30 mouse cellular contexts compared by ENCODE assay signal in the genomic region with DNA sequence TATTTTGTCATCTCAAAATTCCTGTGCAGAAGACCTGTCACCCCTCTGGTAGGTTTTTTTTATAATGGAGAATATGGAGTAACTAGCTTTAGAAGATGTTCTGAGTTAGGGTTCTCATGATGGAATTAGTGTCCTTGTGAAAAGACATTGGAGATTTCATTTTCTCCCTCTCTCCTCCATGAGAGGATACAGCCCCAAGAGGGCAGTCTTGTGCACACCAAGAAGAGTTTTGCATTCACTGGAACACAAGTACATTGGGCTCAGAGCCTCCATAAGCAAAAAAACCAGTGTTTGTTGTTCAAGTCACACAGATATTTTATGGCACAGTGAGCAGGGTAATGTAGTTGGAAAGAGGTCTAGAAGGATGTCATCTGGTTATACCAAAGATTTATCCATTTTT. TPM values are rescaled to one million over a fixed set of nuclear protein-coding genes. Genes with fewer than 3 reads are reported as not detected.
A peak's percentile ranks its signal among the peaks of the same experiment; 100 is the strongest.
DNase-seq lines count a peak whose midpoint lies in the region; ATAC-seq and TF ChIP-seq lines count a peak whose summit lies in the region.
"Had no signal": no experiment of that assay in that cellular context is flagged by ENCODE, and none has a peak within 500 bp of the region (broad histone marks: within the 10 kb centered on the region; RNA-seq: fewer than 3 reads in every experiment).

No protein-coding gene starts in this region.

- TF ChIP-seq CTCF in forebrain, postnatal 0 days (IDR thresholded peaks at IDR 0.05; ENCODE audit: low read depth): 0 out of 2 replicates have a peak, but pooled peaks have one; percentile 14
- peak; percentile 48 for TF ChIP-seq CTCF in heart, postnatal 0 days (IDR thresholded peaks at IDR 0.05; ENCODE audit: low read depth)
- TF ChIP-seq CTCF in left cerebral cortex, adult 2 months (IDR thresholded peaks at IDR 0.05): peak; percentile 29
- peak; percentile 8; the same call in 1 of the 2 replicates for TF ChIP-seq CTCF in brain, embryonic 14.5 days (IDR thresholded peaks at IDR 0.05; ENCODE audit: borderline replicate concordance, extremely low read depth, insufficient read depth, insufficient read length)

- ATAC-seq in forebrain, postnatal 0 days: no peak
- no peak for ATAC-seq in forebrain, embryonic 13.5 days
- no peak for ATAC-seq in heart, postnatal 0 days (ENCODE audit: insufficient read depth, low read depth)
- no peak for ATAC-seq in heart, embryonic 11.5 days (replicated peaks; ENCODE audit: insufficient number of reproducible peaks, low FRiP score, low TSS enrichment)
- ATAC-seq: CD4-positive, CD25-positive, alpha-beta regulatory T cell, adult 4 months; forebrain, embryonic 15.5 days; hindbrain, embryonic 16.5 days; inflammation-experienced regulatory T-cells, adult 6 months had no signal

- DNase-seq in forebrain, postnatal 0 days: no peak
- DNase-seq in heart, postnatal 0 days (ENCODE audit: low spot score): peak; percentile 16
- DNase-seq in left cerebral cortex, adult 2 months (ENCODE audit: extremely low spot score in 1 of 2, low spot score in 2 of 2): no peak
- no peak for DNase-seq in left cerebral cortex, adult 11 months (ENCODE audit: low spot score)
- DNase-seq in brain, embryonic 14.5 days (ENCODE audit: low read depth): no peak
- no peak for DNase-seq in left cerebral cortex, postnatal 36 days (ENCODE audit: low spot score in 2 of 2)
- DNase-seq: adrenal gland, postnatal 10 days; B cell, adult 2 months; cerebellum, adult 18-20 months; cerebellum, adult 9-11 months; embryo, embryonic 11 days; gastrocnemius, postnatal 10 days; heart, adult 18-20 months; heart, postnatal 4 days had no signal

- H3K27ac ChIP-seq in forebrain, postnatal 0 days (ENCODE audit: low read depth, low read length): no peak overlapping the region
- no peak overlapping the region for H3K27ac ChIP-seq in forebrain, embryonic 13.5 days
- no peak overlapping the region for H3K27ac ChIP-seq in heart, postnatal 0 days (ENCODE audit: low read depth)
- no peak overlapping the region for H3K27ac ChIP-seq in heart, embryonic 11.5 days (ENCODE audit: low read depth, low read length)
- H3K27ac ChIP-seq in left cerebral cortex, adult 2 months: no peak overlapping the region
- H3K27ac ChIP-seq: embryonic facial prominence, embryonic 15.5 days; forebrain, embryonic 10.5 days; forebrain, embryonic 15.5 days; hindbrain, embryonic 12.5 days had no signal

- no peaks in the 10 kb centered on the region for H3K36me3 ChIP-seq in forebrain, postnatal 0 days (ENCODE audit: insufficient read depth)
- H3K36me3 ChIP-seq in forebrain, embryonic 13.5 days (ENCODE audit: poor library complexity, severe bottlenecking): no peaks in the 10 kb centered on the region
- H3K36me3 ChIP-seq in heart, postnatal 0 days (replicated peaks; ENCODE audit: control insufficient read depth, insufficient read depth, low read length): no peaks in the 10 kb centered on the region
- no peaks in the 10 kb centered on the region for H3K36me3 ChIP-seq in heart, embryonic 11.5 days (ENCODE audit: control insufficient read depth, insufficient read depth, low read length)
- H3K36me3 ChIP-seq: embryonic facial prominence, embryonic 15.5 days; forebrain, embryonic 10.5 days; forebrain, embryonic 15.5 days; heart, embryonic 12.5 days; hindbrain, embryonic 12.5 days had no signal

- TF ChIP-seq POLR2A in brain, embryonic 14.5 days (IDR thresholded peaks at IDR 0.05; ENCODE audit: borderline replicate concordance, extremely low read depth, insufficient read depth, insufficient read length, poor library complexity, severe bottlenecking): no peak

- H3K4me2 ChIP-seq in forebrain, postnatal 0 days (ENCODE audit: low read depth): no peak overlapping the region
- H3K4me2 ChIP-seq in forebrain, embryonic 13.5 days: no peak overlapping the region
- H3K4me2 ChIP-seq in heart, postnatal 0 days (ENCODE audit: low read depth, low read length): no peak overlapping the region
- no peak overlapping the region for H3K4me2 ChIP-seq in heart, embryonic 11.5 days
- H3K4me2 ChIP-seq: embryonic facial prominence, embryonic 15.5 days; forebrain, embryonic 15.5 days; heart, embryonic 12.5 days; hindbrain, embryonic 12.5 days had no signal

- H3K4me3 ChIP-seq in forebrain, postnatal 0 days (ENCODE audit: low read depth, low read length): no peak overlapping the region
- no peak overlapping the region for H3K4me3 ChIP-seq in forebrain, embryonic 13.5 days
- H3K4me3 ChIP-seq in heart, postnatal 0 days (ENCODE audit: low read depth, low read length): no peak overlapping the region
- no peak overlapping the region for H3K4me3 ChIP-seq in heart, embryonic 11.5 days (ENCODE audit: low read depth, low read length)
- no peak overlapping the region for H3K4me3 ChIP-seq in left cerebral cortex, adult 2 months
- H3K4me3 ChIP-seq: embryonic facial prominence, embryonic 15.5 days; erythroblast, embryonic 14.5 days; forebrain, embryonic 10.5 days; forebrain, embryonic 15.5 days; heart, embryonic 12.5 days; hindbrain, embryonic 12.5 days had no signal

- no peaks in the 10 kb centered on the region for H3K9me3 ChIP-seq in forebrain, postnatal 0 days (ENCODE audit: low read length)
- H3K9me3 ChIP-seq in forebrain, embryonic 13.5 days (replicated peaks): no peaks in the 10 kb centered on the region
- no peaks in the 10 kb centered on the region for H3K9me3 ChIP-seq in heart, postnatal 0 days (replicated peaks; ENCODE audit: control insufficient read depth, low read length)
- no peaks in the 10 kb centered on the region for H3K9me3 ChIP-seq in heart, embryonic 11.5 days (replicated peaks; ENCODE audit: control insufficient read depth, low read length)
- H3K9me3 ChIP-seq: embryonic facial prominence, embryonic 15.5 days; forebrain, embryonic 10.5 days; forebrain, embryonic 15.5 days; heart, embryonic 12.5 days; hindbrain, embryonic 12.5 days had no signal

- H3K4me1 ChIP-seq in forebrain, postnatal 0 days (ENCODE audit: insufficient read depth): no peaks in the 10 kb centered on the region
- no peaks in the 10 kb centered on the region for H3K4me1 ChIP-seq in forebrain, embryonic 13.5 days
- H3K4me1 ChIP-seq in heart, postnatal 0 days (ENCODE audit: control insufficient read depth, insufficient read depth): no peaks in the 10 kb centered on the region
- H3K4me1 ChIP-seq in heart, embryonic 11.5 days (ENCODE audit: control insufficient read depth, insufficient read depth, low read length): no peaks in the 10 kb centered on the region
- H3K4me1 ChIP-seq: embryonic facial prominence, embryonic 15.5 days; forebrain, embryonic 10.5 days; forebrain, embryonic 15.5 days; heart, embryonic 12.5 days; hindbrain, embryonic 12.5 days had no signal

- intact Hi-C loops in left cerebral cortex, adult 2 months (cut with DNase I): no loop called here
- intact Hi-C loops in left cerebral cortex, postnatal 36 days (cut with DNase I): no loop called here

- no peak overlapping the region for H3K9ac ChIP-seq in forebrain, postnatal 0 days
- H3K9ac ChIP-seq in forebrain, embryonic 13.5 days: no peak overlapping the region
- no peak overlapping the region for H3K9ac ChIP-seq in heart, postnatal 0 days (replicated peaks; ENCODE audit: low read depth, low read length)
- no peak overlapping the region for H3K9ac ChIP-seq in heart, embryonic 11.5 days (ENCODE audit: low read depth, low read length)
- H3K9ac ChIP-seq: embryonic facial prominence, embryonic 15.5 days; forebrain, embryonic 15.5 days; heart, embryonic 12.5 days; hindbrain, embryonic 12.5 days had no signal

- no peaks in the 10 kb centered on the region for H3K27me3 ChIP-seq in forebrain, postnatal 0 days (ENCODE audit: insufficient read depth, low read length)
- H3K27me3 ChIP-seq in forebrain, embryonic 13.5 days: no peaks in the 10 kb centered on the region
- no peaks in the 10 kb centered on the region for H3K27me3 ChIP-seq in heart, postnatal 0 days (ENCODE audit: control insufficient read depth, insufficient read depth, low read length)
- no peaks in the 10 kb centered on the region for H3K27me3 ChIP-seq in heart, embryonic 11.5 days (ENCODE audit: control insufficient read depth, insufficient read depth, low read length)
- H3K27me3 ChIP-seq: embryonic facial prominence, embryonic 15.5 days; forebrain, embryonic 15.5 days; heart, embryonic 12.5 days; hindbrain, embryonic 12.5 days had no signal

- TF ChIP-seq EP300 in heart, postnatal 0 days (IDR thresholded peaks at IDR 0.05; ENCODE audit: low read depth): no peak

RNA-seq across cellular contexts. Expression of gene Glp2r, which starts 29.4 kb away (rescaled TPM):
- total RNA-seq in forebrain, postnatal 0 days (2014; rRNA removed): 0.05 and 0.08 TPM in 2 replicates
- 0.04 and 0.07 TPM in 2 replicates for polyA plus RNA-seq in forebrain, postnatal 0 days (2015; fragmentation: Nextera tagmentation; extraction: Ambion mirVana)
- polyA plus RNA-seq in forebrain, embryonic 13.5 days (2015; fragmentation: Nextera tagmentation; extraction: Ambion mirVana): 0.05 TPM in 1 of 2 replicates, not detected in the other
- total RNA-seq in heart, postnatal 0 days (2014; rRNA removed; ENCODE audit: low replicate concordance): not detected in 2 replicates
- polyA plus RNA-seq in heart, postnatal 0 days (2015; fragmentation: Nextera tagmentation; extraction: Ambion mirVana): not detected in 2 replicates
- polyA plus RNA-seq in heart, embryonic 11.5 days (2014; fragmentation: Nextera tagmentation; extraction: Ambion mirVana): 0.03 TPM in 1 of 2 replicates, not detected in the other
- 1 to 10 TPM; 1.2 to 2.0 TPM for total RNA-seq in left cerebral cortex, adult 2 months (2021)
- polyA plus RNA-seq in brain, embryonic 14.5 days (2012; rRNA removed): 0.04 and 0.05 TPM in 2 replicates
- total RNA-seq in left cerebral cortex, postnatal 36 days (2021): 1 to 10 TPM in 1 of 2 experiments, under 1 TPM in 1; 0.97 to 1.5 TPM
- total RNA-seq: heart, adult 18-20 months; heart, postnatal 4 days; MEL had no signal
- polyA plus RNA-seq: CD4-positive, CD25-positive, alpha-beta regulatory T cell, adult 4 months; embryonic facial prominence, embryonic 11.5 days; erythroblast, embryonic 14.5 days; forebrain, embryonic 10.5 days; heart, embryonic 12.5 days; hindbrain, embryonic 12.5 days; inflammation-experienced regulatory T-cells, adult 6 months had no signal

RNA-seq across cellular contexts. Expression of gene Gsg1l2, which starts 32.8 kb away (rescaled TPM):
- total RNA-seq in forebrain, postnatal 0 days (2014; rRNA removed): not detected in 2 replicates
- not detected in 2 replicates for polyA plus RNA-seq in forebrain, postnatal 0 days (2015; fragmentation: Nextera tagmentation; extraction: Ambion mirVana)
- not detected in 2 replicates for polyA plus RNA-seq in forebrain, embryonic 13.5 days (2015; fragmentation: Nextera tagmentation; extraction: Ambion mirVana)
- total RNA-seq in heart, postnatal 0 days (2014; rRNA removed; ENCODE audit: low replicate concordance): not detected in 2 replicates
- polyA plus RNA-seq in heart, postnatal 0 days (2015; fragmentation: Nextera tagmentation; extraction: Ambion mirVana): not detected in 2 replicates
- not detected in 2 replicates for polyA plus RNA-seq in heart, embryonic 11.5 days (2014; fragmentation: Nextera tagmentation; extraction: Ambion mirVana)
- total RNA-seq in left cerebral cortex, adult 2 months (2021): not detected
- polyA plus RNA-seq in brain, embryonic 14.5 days (2012; rRNA removed): not detected in 2 replicates
- total RNA-seq in left cerebral cortex, postnatal 36 days (2021): not detected
- total RNA-seq: adrenal gland, postnatal 10 days; adrenal gland, postnatal 4 days; gastrocnemius, postnatal 10 days; gastrocnemius, postnatal 4 days; heart, adult 18-20 months; heart, postnatal 4 days; MEL had no signal
- polyA plus RNA-seq: CD4-positive, CD25-positive, alpha-beta regulatory T cell, adult 4 months; embryonic facial prominence, embryonic 11.5 days; embryonic facial prominence, embryonic 15.5 days; erythroblast, embryonic 14.5 days; forebrain, embryonic 10.5 days; forebrain, embryonic 15.5 days; heart, embryonic 12.5 days; heart, embryonic 16.5 days; hindbrain, embryonic 12.5 days; inflammation-experienced regulatory T-cells, adult 6 months had no signal

RNA-seq across cellular contexts. Expression of gene Rcvrn, which starts 46.4 kb away (rescaled TPM):
- total RNA-seq in forebrain, postnatal 0 days (2014; rRNA removed): 1.00 TPM in 1 of 2 replicates, not detected in the other
- polyA plus RNA-seq in forebrain, postnatal 0 days (2015; fragmentation: Nextera tagmentation; extraction: Ambion mirVana): 0.14 TPM in 1 of 2 replicates, not detected in the other
- not detected in 2 replicates for polyA plus RNA-seq in forebrain, embryonic 13.5 days (2015; fragmentation: Nextera tagmentation; extraction: Ambion mirVana)
- not detected in 2 replicates for total RNA-seq in heart, postnatal 0 days (2014; rRNA removed; ENCODE audit: low replicate concordance)
- not detected in 2 replicates for polyA plus RNA-seq in heart, postnatal 0 days (2015; fragmentation: Nextera tagmentation; extraction: Ambion mirVana)
- not detected in 2 replicates for polyA plus RNA-seq in heart, embryonic 11.5 days (2014; fragmentation: Nextera tagmentation; extraction: Ambion mirVana)
- total RNA-seq in left cerebral cortex, adult 2 months (2021): 1 to 10 TPM in 1 of 2 experiments, under 1 TPM in 1; 0.91 to 3.2 TPM
- polyA plus RNA-seq in brain, embryonic 14.5 days (2012; rRNA removed): 0.21 and 0.28 TPM in 2 replicates
- total RNA-seq in left cerebral cortex, postnatal 36 days (2021): 1 to 10 TPM; 1.1 to 2.5 TPM
- total RNA-seq: adrenal gland, postnatal 10 days; adrenal gland, postnatal 4 days; gastrocnemius, postnatal 10 days; heart, adult 18-20 months; MEL had no signal
- polyA plus RNA-seq: CD4-positive, CD25-positive, alpha-beta regulatory T cell, adult 4 months; embryonic facial prominence, embryonic 11.5 days; embryonic facial prominence, embryonic 15.5 days; erythroblast, embryonic 14.5 days; forebrain, embryonic 10.5 days; forebrain, embryonic 15.5 days; heart, embryonic 12.5 days; heart, embryonic 16.5 days; hindbrain, embryonic 12.5 days; hindbrain, embryonic 16.5 days; inflammation-experienced regulatory T-cells, adult 6 months had no signal

RNA-seq across cellular contexts. Expression of gene Dhrs7c, which starts 56.4 kb away (rescaled TPM):
- 2.0 and 4.1 TPM in 2 replicates for total RNA-seq in forebrain, postnatal 0 days (2014; rRNA removed)
- 0.13 TPM in 1 of 2 replicates, not detected in the other for polyA plus RNA-seq in forebrain, postnatal 0 days (2015; fragmentation: Nextera tagmentation; extraction: Ambion mirVana)
- polyA plus RNA-seq in forebrain, embryonic 13.5 days (2015; fragmentation: Nextera tagmentation; extraction: Ambion mirVana): not detected in 2 replicates
- 148 TPM in 2 replicates for total RNA-seq in heart, postnatal 0 days (2014; rRNA removed; ENCODE audit: low replicate concordance)
- polyA plus RNA-seq in heart, postnatal 0 days (2015; fragmentation: Nextera tagmentation; extraction: Ambion mirVana): 92.5 and 94.9 TPM in 2 replicates
- polyA plus RNA-seq in heart, embryonic 11.5 days (2014; fragmentation: Nextera tagmentation; extraction: Ambion mirVana): 0.39 and 0.86 TPM in 2 replicates
- total RNA-seq in left cerebral cortex, adult 2 months (2021): under 1 TPM in 1 of 2 experiments, not detected in 1; 0.32 TPM
- 0.10 TPM in 1 of 2 replicates, not detected in the other for polyA plus RNA-seq in brain, embryonic 14.5 days (2012; rRNA removed)
- under 1 TPM in 1 of 2 experiments, not detected in 1; 0.36 TPM for total RNA-seq in left cerebral cortex, postnatal 36 days (2021)
- total RNA-seq: MEL had no signal
- polyA plus RNA-seq: CD4-positive, CD25-positive, alpha-beta regulatory T cell, adult 4 months; embryonic facial prominence, embryonic 11.5 days; erythroblast, embryonic 14.5 days; forebrain, embryonic 10.5 days; forebrain, embryonic 15.5 days; hindbrain, embryonic 16.5 days; inflammation-experienced regulatory T-cells, adult 6 months had no signal
